Mouse (Mus musculus) monocyte, adult 59 days (primary cell): ENCODE data around the gene Ssr3. TPM values are rescaled to one million over a fixed set of nuclear protein-coding genes. Genes with fewer than 3 reads are reported as not detected.

ENCODE experiments used
- total RNA-seq, 2 experiments: library from RNA; stranded (reverse); gene quantifications; one replicate each; pipeline ENCODE4 v1.2.4; 2023

Gene Ssr3
- 100 to 1,000 TPM; 138 to 145 TPM for total RNA-seq

GRCm38 (mm10) chr3:65392421-65392817, at the start of gene Ssr3:
Gene Ssr3, minus strand, starts transcription at chr3:65392623.

Other genes with a start within 250 kb of the Ssr3 start
- 10 to 100 TPM; 85.1 to 95.9 TPM for gene Tiparp, start 135.8 kb upstream of the Ssr3 start, total RNA-seq